In the genomic region with DNA sequence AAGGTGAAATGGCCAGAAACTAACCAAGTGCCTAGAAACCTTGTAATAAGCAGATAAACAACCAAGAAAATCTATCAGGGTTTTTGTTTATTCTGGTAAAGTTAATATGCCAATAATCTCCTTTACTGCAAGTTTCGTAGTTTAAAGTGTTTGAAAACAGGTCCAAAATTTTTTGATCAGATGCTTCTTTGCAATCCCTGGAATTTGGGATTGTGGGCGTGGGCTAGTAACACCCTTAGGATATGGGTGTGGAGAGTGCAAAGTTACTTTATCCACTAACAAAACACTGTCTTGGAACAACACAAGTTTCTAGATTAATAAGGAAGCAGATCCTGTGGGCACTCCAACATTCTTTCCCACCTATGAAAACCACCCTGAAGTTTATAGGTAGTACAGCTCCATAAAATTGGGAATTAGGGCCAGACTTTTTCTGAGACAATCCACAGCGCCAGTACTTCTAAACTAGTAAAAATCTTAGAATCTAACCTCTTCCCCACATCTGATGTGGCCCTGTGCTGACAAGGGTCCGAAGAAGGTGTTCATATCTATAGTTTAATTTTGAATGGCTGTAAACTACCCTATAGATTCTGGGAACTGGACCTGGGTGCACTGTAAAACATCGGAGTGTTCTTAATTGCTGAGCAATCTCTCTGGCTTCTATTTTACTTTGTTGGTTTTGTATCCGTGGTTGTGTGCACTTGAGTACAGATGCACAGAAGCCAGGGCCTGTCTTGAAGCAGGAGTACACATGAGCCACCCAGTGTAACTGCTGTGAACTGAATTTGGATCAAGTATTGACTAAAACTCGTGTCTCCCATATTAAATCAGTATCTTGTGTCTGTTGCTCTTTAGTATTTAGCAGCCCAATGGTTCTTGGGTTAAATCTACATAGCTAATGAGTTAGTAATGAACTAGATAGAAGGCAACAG, we compare ENCODE assay signal across 1 mouse cellular context.
TF ChIP-seq lines count a peak whose summit lies in the region.

No protein-coding gene starts in this region.

TF ChIP-seq in MEL, 35 proteins besides CTCF, POLR2A, EP300 and RAD21:
- TF ChIP-seq BHLHE40 (IDR thresholded peaks at IDR 0.05; ENCODE audit: borderline replicate concordance, low read depth, low read length): no peak
- no peak for TF ChIP-seq MEF2A (IDR thresholded peaks at IDR 0.05; ENCODE audit: extremely low read depth, insufficient replicate concordance, low read depth, low read length, poor library complexity, severe bottlenecking)
- no peak for TF ChIP-seq ZNF384 (IDR thresholded peaks at IDR 0.05; ENCODE audit: low read depth, low read length)
- TF ChIP-seq NRF1 (IDR thresholded peaks at IDR 0.05; ENCODE audit: insufficient read depth, low read depth, low read length, poor library complexity, severe bottlenecking): no peak
- 0 out of 2 replicates have a peak, but pooled peaks have one; percentile 17 for TF ChIP-seq MAX (IDR thresholded peaks at IDR 0.05; ENCODE audit: low read length)
- 0 out of 2 replicates have a peak, but pooled peaks have one; percentile 31 for TF ChIP-seq MAFK (IDR thresholded peaks at IDR 0.05; ENCODE audit: borderline replicate concordance, low read depth, low read length)
- no peak for TF ChIP-seq RCOR1 (IDR thresholded peaks at IDR 0.05; ENCODE audit: low read depth, low read length)
- no peak for TF ChIP-seq ZKSCAN1 (IDR thresholded peaks at IDR 0.05; ENCODE audit: low read depth, low read length)
- TF ChIP-seq HCFC1 (IDR thresholded peaks at IDR 0.05; ENCODE audit: low read depth, low read length): 0 out of 2 replicates have a peak, but pooled peaks have one; percentile 30
- no peak for TF ChIP-seq USF2 (IDR thresholded peaks at IDR 0.05; ENCODE audit: borderline replicate concordance in 1 of 2, insufficient read depth in 1 of 2, low read depth in 1 of 2, low read length in 2 of 2)
- 0 out of 2 replicates have a peak, but pooled peaks have one; percentile 1 for TF ChIP-seq SMC3 (IDR thresholded peaks at IDR 0.05; ENCODE audit: low read depth, low read length)
- no peak for TF ChIP-seq TCF12 (IDR thresholded peaks at IDR 0.05; ENCODE audit: low read depth, low read length)
- TF ChIP-seq ETS1 (IDR thresholded peaks at IDR 0.05; ENCODE audit: low read depth, low read length): 0 out of 2 replicates have a peak, but pooled peaks have one; percentile 4
- TF ChIP-seq E2F4 (IDR thresholded peaks at IDR 0.05; ENCODE audit: borderline replicate concordance, low read depth, low read length): no peak
- no peak for TF ChIP-seq POLR2AphosphoS5 (IDR thresholded peaks at IDR 0.05; ENCODE audit: borderline replicate concordance, low read depth, low read length)
- peak; percentile 41; the same call in 1 of the 2 replicates for TF ChIP-seq CHD1 (IDR thresholded peaks at IDR 0.05; ENCODE audit: low read depth, low read length)
